Mouse (Mus musculus) brain, adult 10 weeks (tissue): ENCODE measurements around the gene Olfr1145. TPM values are rescaled to one million over a fixed set of nuclear protein-coding genes. Genes with fewer than 3 reads are reported as not detected.

Experiments used
- polyA plus RNA-seq: library from polyadenylated mRNA; stranded (reverse); fragments of 350-450 nt; fragmentation: Illumina TruSeq; extraction: RNeasy Lipid Tissue Mini Kit (QIAGEN cat#74804); gene quantifications from one replicate; pipeline ENCODE4 v1.2.3, GENCODE M21; 2015; ENCODE audit warnings: low read depth, low replicate concordance

Gene Olfr1145
- polyA plus RNA-seq = not detected

DNA sequence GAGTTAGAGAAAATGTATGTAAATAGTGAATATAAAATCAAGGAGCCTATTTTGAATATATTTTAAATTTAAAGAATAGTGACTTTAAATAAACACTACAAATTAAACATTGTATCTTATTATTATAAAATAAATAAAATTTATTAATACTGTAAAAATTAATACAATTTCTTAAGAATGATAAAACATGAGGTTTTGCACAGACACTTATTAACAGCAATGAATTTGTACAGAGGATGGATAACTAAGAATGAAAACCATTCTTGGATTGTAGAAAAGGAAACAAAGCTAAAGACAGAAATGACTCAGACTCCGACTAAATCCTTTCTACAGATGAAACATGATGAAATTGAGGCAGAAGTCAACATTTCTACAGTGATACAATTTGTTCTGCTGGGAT is at the start of gene Olfr1145:
Gene Olfr1145 (plus strand): TSS at position 301 of the 400 bp plus-strand sequence.

DNA sequence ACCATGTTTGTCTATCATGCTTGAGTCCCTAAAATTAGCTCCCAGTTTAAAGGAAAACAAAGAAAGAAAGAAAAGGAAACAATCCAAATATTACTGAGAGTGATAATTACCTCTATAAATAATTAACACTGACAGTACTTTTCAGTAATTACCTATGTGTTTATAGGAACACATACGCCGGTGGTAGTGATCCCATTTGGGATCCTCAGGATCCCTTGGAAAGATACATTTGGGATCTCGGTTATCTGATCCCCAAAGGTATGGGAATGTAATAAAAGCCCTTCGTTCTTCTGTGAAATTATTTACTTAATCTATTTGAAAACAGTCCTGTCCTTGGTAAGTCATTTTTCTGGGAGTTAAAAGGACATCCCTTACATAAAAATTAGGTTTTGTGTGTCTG is 30.4 kb upstream of the Olfr1145 start, which contains the start of gene Olfr152:
Gene Olfr152 (plus strand): TSS at position 301 of the 400 bp plus-strand sequence.

DNA sequence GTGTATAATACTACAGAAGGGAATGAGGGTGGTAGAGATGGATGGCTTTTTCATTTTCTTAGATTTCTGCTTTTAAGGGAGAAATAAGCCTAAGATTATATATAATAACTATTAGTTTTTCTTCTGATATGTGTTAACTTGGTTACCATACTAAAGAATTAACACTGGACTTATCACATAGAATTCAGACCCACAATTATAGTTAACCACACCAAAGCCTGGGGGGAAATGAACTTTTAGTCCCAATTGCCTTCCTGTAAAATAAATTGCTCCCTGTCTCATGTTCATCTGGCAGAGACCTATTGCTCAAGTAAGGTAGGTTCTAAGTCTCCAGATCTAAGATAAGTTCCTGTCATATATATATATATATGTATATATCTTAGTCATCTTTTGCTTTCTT is 9.3 kb upstream of the Olfr1145 start, which contains the start of gene Olfr1143:
Gene Olfr1143 (plus strand): TSS at position 301 of the 400 bp plus-strand sequence.

DNA sequence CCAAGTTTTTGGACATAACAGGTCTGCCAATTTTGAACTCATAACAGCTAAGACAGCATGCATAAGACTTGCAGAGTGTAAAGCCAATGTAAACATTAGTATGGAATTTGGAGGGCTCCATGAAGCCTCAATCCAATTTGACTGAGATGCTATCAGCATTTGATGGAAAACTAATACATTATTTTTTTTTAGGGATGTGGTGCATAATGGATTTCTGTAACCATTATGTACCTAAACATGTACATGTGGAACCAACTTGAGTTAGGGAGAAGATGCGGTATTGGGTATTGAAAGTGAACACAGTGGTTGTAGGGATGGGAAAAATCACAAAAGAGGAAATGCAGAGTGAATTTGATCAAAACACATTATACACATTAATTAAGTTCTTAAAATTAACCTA is 20.6 kb downstream of the Olfr1145 start, which contains the start of gene Olfr1148:
Gene Olfr1148 (plus strand): TSS at position 301 of the 400 bp plus-strand sequence.

DNA sequence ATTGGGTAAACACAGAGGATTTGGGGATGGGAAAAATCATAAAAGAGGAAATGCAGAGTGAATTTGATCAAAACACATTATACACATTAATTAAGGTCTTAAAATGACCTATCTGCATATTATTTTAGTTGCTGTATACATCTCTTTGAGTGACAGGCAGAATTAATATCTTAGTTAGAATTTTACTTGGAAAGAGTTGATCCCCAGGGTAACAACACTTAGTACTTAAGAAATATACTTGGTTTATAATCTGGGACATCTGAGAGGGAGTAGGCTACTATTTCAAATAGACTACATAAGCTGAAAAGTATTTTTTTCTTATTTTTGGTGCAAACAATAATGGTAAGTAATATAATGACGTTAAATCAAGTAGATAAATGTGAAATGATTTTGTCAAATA is 34.1 kb downstream of the Olfr1145 start, which contains the start of gene Olfr1150-ps1:
Gene Olfr1150-ps1 (plus strand): TSS at position 301 of the 400 bp plus-strand sequence.

DNA sequence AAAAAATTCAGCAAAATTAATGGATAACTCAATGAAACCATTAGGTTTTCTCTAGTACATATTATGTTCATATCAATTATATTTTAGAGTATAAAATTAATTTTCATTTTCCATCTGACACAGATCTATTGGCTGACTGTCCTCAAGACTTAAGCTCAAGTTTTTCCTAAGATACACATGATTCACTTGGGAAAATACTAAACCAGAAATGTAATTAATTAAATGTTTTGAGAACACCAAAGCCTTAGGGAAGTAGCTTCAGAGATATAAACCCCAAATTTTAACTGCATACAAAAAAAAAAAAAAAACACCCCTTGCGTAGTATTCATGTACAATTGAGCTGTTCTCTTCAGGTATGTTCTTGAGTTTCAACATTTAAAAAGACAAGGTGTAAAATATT is 45.9 kb downstream of the Olfr1145 start, which contains the start of gene Olfr1151:
Gene Olfr1151 (plus strand): TSS at position 301 of the 400 bp plus-strand sequence.

Other genes with a start within 250 kb of the Olfr1145 start
- not detected for gene Olfr1129, start 235.9 kb upstream of the Olfr1145 start, polyA plus RNA-seq
- not detected for gene Olfr1130, start 203.6 kb upstream of the Olfr1145 start, polyA plus RNA-seq
- gene Olfr1131, start 182.7 kb upstream of the Olfr1145 start, polyA plus RNA-seq = not detected
- not detected for gene Olfr1132, start 172.3 kb upstream of the Olfr1145 start, polyA plus RNA-seq
- gene Olfr1133, start 162.4 kb upstream of the Olfr1145 start, polyA plus RNA-seq = not detected
- not detected for gene Olfr1134, start 151.4 kb upstream of the Olfr1145 start, polyA plus RNA-seq
- gene Olfr1135, start 136.2 kb upstream of the Olfr1145 start, polyA plus RNA-seq = not detected
- not detected for gene Olfr1136, start 115.9 kb upstream of the Olfr1145 start, polyA plus RNA-seq
- not detected for gene Olfr1137, start 96.6 kb upstream of the Olfr1145 start, polyA plus RNA-seq
- not detected for gene Olfr1138, start 69.8 kb upstream of the Olfr1145 start, polyA plus RNA-seq
- gene Olfr1140, start 66.1 kb upstream of the Olfr1145 start, polyA plus RNA-seq = not detected
- not detected for gene Olfr1141, start 55.8 kb upstream of the Olfr1145 start, polyA plus RNA-seq
- gene Olfr152, start 30.3 kb upstream of the Olfr1145 start, polyA plus RNA-seq = not detected
- not detected for gene Olfr1143, start 9.2 kb upstream of the Olfr1145 start, polyA plus RNA-seq
- not detected for gene Olfr1148, start 20.7 kb downstream of the Olfr1145 start, polyA plus RNA-seq
- gene Olfr1150-ps1, start 34.2 kb downstream of the Olfr1145 start, polyA plus RNA-seq = not detected
- gene Olfr1151, start 46.0 kb downstream of the Olfr1145 start, polyA plus RNA-seq = not detected
- not detected for gene Olfr1152, start 56.7 kb downstream of the Olfr1145 start, polyA plus RNA-seq
- not detected for gene Olfr1153, start 85.1 kb downstream of the Olfr1145 start, polyA plus RNA-seq
- not detected for gene Olfr1154, start 95.3 kb downstream of the Olfr1145 start, polyA plus RNA-seq
- not detected for gene Olfr1155, start 135.3 kb downstream of the Olfr1145 start, polyA plus RNA-seq
- gene Olfr1156, start 143.3 kb downstream of the Olfr1145 start, polyA plus RNA-seq = not detected
- gene Olfr1157, start 158.5 kb downstream of the Olfr1145 start, polyA plus RNA-seq = not detected
- gene Olfr74, start 164.8 kb downstream of the Olfr1145 start, polyA plus RNA-seq = not detected
- gene Olfr1158, start 180.3 kb downstream of the Olfr1145 start, polyA plus RNA-seq = not detected
- gene Olfr1160, start 198.4 kb downstream of the Olfr1145 start, polyA plus RNA-seq = not detected
- gene Olfr1161, start 213.0 kb downstream of the Olfr1145 start, polyA plus RNA-seq = not detected
- not detected for gene Olfr73, start 227.9 kb downstream of the Olfr1145 start, polyA plus RNA-seq
- not detected for gene Olfr1162, start 241.3 kb downstream of the Olfr1145 start, polyA plus RNA-seq